Mouse (Mus musculus) liver, embryonic 14.5 days (tissue): ENCODE data around the gene Gpr160. TPM values are rescaled to one million over a fixed set of nuclear protein-coding genes. Genes with fewer than 3 reads are reported as not detected.

Experiments used
- ATAC-seq: fragments of 200-750 bp; cut with Nextera tagmentation; 2 replicates; pipeline ENCODE4 v1.8.0; 2017; ENCODE audit warnings: moderate number of reproducible peaks, mild to moderate bottlenecking, moderate library complexity; ENCODE audit not compliant: insufficient read depth
- DNase-seq, 3 experiments: peaks; one replicate each; pipeline ENCODE4 v3.0.0-alpha.2; 2012 to 2013; ENCODE audit warnings: low read depth in 3 of 3, low spot score in 3 of 3
- H3K27ac ChIP-seq: fragments of 300-500 bp; sonication (generic); 2 replicates; pipeline ENCODE4 v1.5.1; 2014; ENCODE audit warnings: moderate library complexity, mild to moderate bottlenecking, control low read depth, inconsistent platforms
- H3K27me3 ChIP-seq: fragments of 300-500 bp; sonication (generic); 2 replicates; pipeline ENCODE4 v1.6.1; 2014; ENCODE audit warnings: mild to moderate bottlenecking, low read length, moderate library complexity; ENCODE audit not compliant: control insufficient read depth, insufficient read depth
- H3K36me3 ChIP-seq: fragments of 300-500 bp; sonication (generic); replicated peaks from 2 replicates; pipeline ENCODE4 v1.6.1; 2014; ENCODE audit warnings: low read depth; ENCODE audit not compliant: control insufficient read depth, insufficient read depth
- H3K4me1 ChIP-seq, 2 experiments: fragments of 200-500 bp in 1 of 2; fragments of 300-500 bp in 1 of 2; sonication (generic) in 1 of 2; replicated peaks; 2 replicates each; pipeline ENCODE4 v1.6.1; 2012 to 2014; ENCODE audit warnings: antibody characterized with exemption in 1 of 2, inconsistent platforms in 1 of 2, low read length in 1 of 2; ENCODE audit not compliant: control insufficient read depth in 2 of 2, insufficient read depth in 2 of 2
- H3K4me2 ChIP-seq: fragments of 300-500 bp; sonication (generic); 2 replicates; pipeline ENCODE4 v1.6.1; 2014; ENCODE audit warnings: low read depth, mild to moderate bottlenecking, control low read depth, moderate library complexity
- H3K4me3 ChIP-seq, 2 experiments: fragments of 200-500 bp in 1 of 2; fragments of 300-500 bp in 1 of 2; sonication (generic) in 1 of 2; 2 replicates each; pipeline ENCODE4 v1.5.1; 2012 to 2014; ENCODE audit warnings: low read depth in 2 of 2, low read length in 2 of 2, mild to moderate bottlenecking in 2 of 2, control low read depth in 1 of 2, inconsistent platforms in 1 of 2, moderate library complexity in 1 of 2; ENCODE audit not compliant: insufficient read depth in 1 of 2
- H3K9ac ChIP-seq: fragments of 300-500 bp; sonication (generic); replicated peaks from 2 replicates; pipeline ENCODE4 v1.6.1; 2014; ENCODE audit warnings: mild to moderate bottlenecking, control low read depth, moderate library complexity
- H3K9me3 ChIP-seq: fragments of 300-500 bp; sonication (generic); 2 replicates; pipeline ENCODE4 v1.6.1; 2016; ENCODE audit warnings: low read length, mixed read lengths; ENCODE audit not compliant: control insufficient read depth
- CTCF ChIP-seq: IDR thresholded peaks from 2 replicates; pipeline ENCODE4 v1.5.1; 2016; ENCODE audit warnings: antibody characterized with exemption, low read depth, control low read depth
- EP300 ChIP-seq: IDR thresholded peaks from 2 replicates; pipeline ENCODE4 v1.6.1; 2016; ENCODE audit warnings: antibody characterized with exemption, low read depth
- WGBS: fragments of 180-500 bp; shearing (Covaris S2); extraction: QIAGEN DNeasy Blood & Tissue Kit; methylation state at CpG from one replicate; pipeline ENCODE4 v1.1.7; 2014; ENCODE audit not compliant: insufficient replicate concordance; 5-methylcytosine and 5-hydroxymethylcytosine counted together
- polyA plus RNA-seq, 2 experiments: library from polyadenylated mRNA; depleted of rRNA in 1 of 2; stranded (reverse) in 1 of 2; unstranded in 1 of 2; fragments of >200 nt; fragmentation: Nextera tagmentation in 1 of 2; extraction: Ambion mirVana in 1 of 2; gene quantifications; 2 replicates each; pipeline versions ENCODE4 v1.2.1 to v1.2.3; 2012 to 2014

The Gpr160 gene
- 1.4 and 1.5 TPM in 2 replicates for polyA plus RNA-seq (2012; rRNA removed)
- polyA plus RNA-seq (2014; fragmentation: Nextera tagmentation; extraction: Ambion mirVana): 2.5 and 4.8 TPM in 2 replicates

- WGBS: under 1% methylated on average over 74 of the region's 75 CpGs
- no peak within 1 kb of the TSS for H3K27ac ChIP-seq
- TF ChIP-seq EP300 (no peak), CTCF (peak; percentile 74)
Observed at GRCm38 (mm10) chr3:30855604-30856458, at the start of gene Gpr160. Gene Gpr160, plus strand, starts transcription at chr3:30855950.

GRCm38 (mm10) chr3:30812881-30813280 lies 42.9 kb upstream of the Gpr160 start:
- no peak overlapping the region for H3K4me3 ChIP-seq
- H3K9ac ChIP-seq: no peak overlapping the region
- 67% methylated on average over 3 of the region's 3 CpGs for WGBS
- H3K4me2 ChIP-seq: no peak overlapping the region
- H3K27me3 ChIP-seq: no peaks in the 10 kb centered on the region
- DNase-seq (no peak), ATAC-seq (no peak)
- peaks cover 52% of the 10 kb centered on the region for H3K36me3 ChIP-seq
- no peaks in the 10 kb centered on the region for H3K9me3 ChIP-seq
- H3K4me1 ChIP-seq: no peaks in the 10 kb centered on the region
- TF ChIP-seq EP300: no peak
- no peak for TF ChIP-seq CTCF
- no peak overlapping the region for H3K27ac ChIP-seq

More at GRCm38 (mm10) chr3:30855604-30856458, at the start of gene Gpr160:
- peak within 1 kb of the TSS; percentile 64 for H3K4me2 ChIP-seq
- peaks cover 14% of the 10 kb centered on the region for H3K27me3 ChIP-seq
- H3K9ac ChIP-seq: peak within 1 kb of the TSS; percentile 12; the same call in 1 of the 2 replicates
- H3K4me3 ChIP-seq: peak within 1 kb of the TSS; percentile 53 to 69
- DNase-seq (peak; percentile 36 to 44 (median 37)), ATAC-seq (peak; percentile 71)
- no peaks in the 10 kb centered on the region for H3K4me1 ChIP-seq
- no peaks in the 10 kb centered on the region for H3K36me3 ChIP-seq
- H3K9me3 ChIP-seq: no peaks in the 10 kb centered on the region

- WGBS: 91% methylated on average over 16 of the region's 16 CpGs
- Histone ChIP-seq H3K4me3 (no peak overlapping the region), H3K4me2 (no peak overlapping the region), H3K36me3 (peaks cover 51% of the 10 kb centered on the region), H3K9me3 (no peaks in the 10 kb centered on the region), H3K4me1 (no peaks in the 10 kb centered on the region), H3K27ac (no peak overlapping the region), H3K27me3 (no peaks in the 10 kb centered on the region), H3K9ac (no peak overlapping the region)
- DNase-seq (no peak), ATAC-seq (no peak)
- TF ChIP-seq EP300 (no peak), CTCF (no peak)
Observed at GRCm38 (mm10) chr3:30818630-30819125, 37.1 kb upstream of the Gpr160 start.

GRCm38 (mm10) chr3:30822163-30822562 lies 33.6 kb upstream of the Gpr160 start:
- no peak overlapping the region for H3K27ac ChIP-seq
- H3K36me3 ChIP-seq: peaks cover 34% of the 10 kb centered on the region
- no peak overlapping the region for H3K9ac ChIP-seq
- no peak for TF ChIP-seq CTCF
- no peak for TF ChIP-seq EP300
- DNase-seq (no peak), ATAC-seq (no peak)
- WGBS: 89% methylated on average over 8 of the region's 8 CpGs
- H3K4me1 ChIP-seq: no peaks in the 10 kb centered on the region
- H3K9me3 ChIP-seq: no peaks in the 10 kb centered on the region
- no peak overlapping the region for H3K4me3 ChIP-seq
- H3K27me3 ChIP-seq: no peaks in the 10 kb centered on the region
- H3K4me2 ChIP-seq: no peak overlapping the region

GRCm38 (mm10) chr3:30826069-30826468 lies 29.7 kb upstream of the Gpr160 start:
- Histone ChIP-seq H3K27ac (no peak overlapping the region), H3K4me2 (no peak overlapping the region), H3K36me3 (peaks cover 8% of the 10 kb centered on the region), H3K9ac (no peak overlapping the region), H3K4me3 (no peak overlapping the region), H3K4me1 (no peaks in the 10 kb centered on the region), H3K9me3 (no peaks in the 10 kb centered on the region), H3K27me3 (no peaks in the 10 kb centered on the region)
- 77% methylated on average over 5 of the region's 5 CpGs for WGBS
- TF ChIP-seq EP300 (no peak), CTCF (no peak)
- DNase-seq (no peak), ATAC-seq (no peak)
